Mouse (Mus musculus) limb, embryonic 12.5 days (tissue): ENCODE data around the gene Igfbp6. TPM values are rescaled to one million over a fixed set of nuclear protein-coding genes. Genes with fewer than 3 reads are reported as not detected.

ENCODE experiments used
- ATAC-seq: fragments of 200-750 bp; cut with Nextera tagmentation; 2 replicates; pipeline ENCODE4 v1.8.0; 2017; ENCODE audit warnings: low read depth, moderate TSS enrichment; ENCODE audit not compliant: insufficient number of reproducible peaks, insufficient read depth, low FRiP score, low TSS enrichment
- H3K27ac ChIP-seq: fragments of 300-500 bp; sonication (generic); 2 replicates; pipeline ENCODE4 v1.5.1; 2016; ENCODE audit warnings: mild to moderate bottlenecking, moderate library complexity
- H3K27me3 ChIP-seq: fragments of 300-500 bp; sonication (generic); 2 replicates; pipeline ENCODE4 v1.6.1; 2016; ENCODE audit warnings: mild to moderate bottlenecking, moderate library complexity
- H3K36me3 ChIP-seq: fragments of 300-500 bp; sonication (generic); 2 replicates; pipeline ENCODE4 v1.6.1; 2016; ENCODE audit warnings: mild to moderate bottlenecking, moderate library complexity
- H3K4me1 ChIP-seq: fragments of 300-500 bp; sonication (generic); replicated peaks from 2 replicates; pipeline ENCODE4 v1.6.1; 2016
- H3K4me2 ChIP-seq: fragments of 300-500 bp; sonication (generic); 2 replicates; pipeline ENCODE4 v1.6.1; 2016; ENCODE audit warnings: mild to moderate bottlenecking, moderate library complexity
- H3K4me3 ChIP-seq: fragments of 300-500 bp; sonication (generic); replicated peaks from 2 replicates; pipeline ENCODE4 v1.5.1; 2016; ENCODE audit warnings: mild to moderate bottlenecking
- H3K9ac ChIP-seq: fragments of 300-500 bp; sonication (generic); replicated peaks from 2 replicates; pipeline ENCODE4 v1.6.1; 2016; ENCODE audit warnings: mild to moderate bottlenecking, moderate library complexity
- H3K9me3 ChIP-seq: fragments of 300-500 bp; sonication (generic); 2 replicates; pipeline ENCODE4 v1.6.1; 2016; ENCODE audit warnings: mild to moderate bottlenecking, moderate library complexity
- WGBS: fragments of 180-500 bp; shearing (Covaris S2); methylation state at CpG from one replicate; pipeline ENCODE4 v1.1.7; 2016; 5-methylcytosine and 5-hydroxymethylcytosine counted together
- polyA plus RNA-seq: library from polyadenylated mRNA; unstranded; fragments of >200 nt; fragmentation: Nextera tagmentation; extraction: Ambion mirVana; gene quantifications from 2 replicates; pipeline ENCODE4 v1.2.1, GENCODE M21; 2016

The Igfbp6 gene
- polyA plus RNA-seq, 1 experiment from 2014 or later, result 1.2 TPM

GRCm38 (mm10) chr15:102110701-102111494 is 33.3 kb upstream of the Igfbp6 start:
- H3K9me3 ChIP-seq, result no peaks in the 10 kb centered on the region
- 78% methylated on average over 29 of the region's 29 CpGs for WGBS
- H3K27ac ChIP-seq, result no peak overlapping the region
- H3K9ac ChIP-seq, result no peak overlapping the region
- H3K4me1 ChIP-seq, result peaks cover 33% of the 10 kb centered on the region
- no peak for ATAC-seq
- no peak overlapping the region for H3K4me2 ChIP-seq
- H3K36me3 ChIP-seq, result peaks cover 74% of the 10 kb centered on the region
- H3K27me3 ChIP-seq, result peaks cover 16% of the 10 kb centered on the region
- no peak overlapping the region for H3K4me3 ChIP-seq

GRCm38 (mm10) chr15:102111495-102111829 is 32.7 kb upstream of the Igfbp6 start:
- Histone ChIP-seq H3K9me3 (no peaks in the 10 kb centered on the region), H3K4me1 (peaks cover 27% of the 10 kb centered on the region), H3K4me2 (no peak overlapping the region), H3K27ac (no peak overlapping the region), H3K27me3 (peaks cover 10% of the 10 kb centered on the region), H3K4me3 (no peak overlapping the region), H3K9ac (no peak overlapping the region), H3K36me3 (peaks cover 80% of the 10 kb centered on the region)
- ATAC-seq, result no peak
- 89% methylated on average over 11 of the region's 11 CpGs for WGBS

- ATAC-seq, result no peak
- WGBS, result 94% methylated on average over 6 of the region's 6 CpGs
- H3K27ac ChIP-seq, result no peak overlapping the region
Observed at GRCm38 (mm10) chr15:102112181-102112580, 32.0 kb upstream of the Igfbp6 start.

GRCm38 (mm10) chr15:102112827-102113226 is 31.3 kb upstream of the Igfbp6 start:
- Histone ChIP-seq H3K4me3 (no peak overlapping the region), H3K4me2 (no peak overlapping the region), H3K9ac (no peak overlapping the region), H3K9me3 (no peaks in the 10 kb centered on the region), H3K27me3 (no peaks in the 10 kb centered on the region), H3K36me3 (peaks cover 91% of the 10 kb centered on the region), H3K4me1 (peaks cover 14% of the 10 kb centered on the region), H3K27ac (no peak overlapping the region)
- no peak for ATAC-seq
- WGBS, result 73% methylated on average over 8 of the region's 8 CpGs

More at GRCm38 (mm10) chr15:102112181-102112580, 32.0 kb upstream of the Igfbp6 start:
- Histone ChIP-seq H3K4me3 (no peak overlapping the region), H3K27me3 (peaks cover 3% of the 10 kb centered on the region; the same call in 1 of the 2 replicates), H3K9me3 (no peaks in the 10 kb centered on the region), H3K4me2 (no peak overlapping the region), H3K4me1 (peaks cover 20% of the 10 kb centered on the region), H3K36me3 (peaks cover 87% of the 10 kb centered on the region), H3K9ac (no peak overlapping the region)

GRCm38 (mm10) chr15:102113674-102114073 is 30.5 kb upstream of the Igfbp6 start:
- WGBS, result 75% methylated on average over 4 of the region's 4 CpGs
- H3K9ac ChIP-seq, result no peak overlapping the region
- no peak overlapping the region for H3K4me2 ChIP-seq
- H3K4me3 ChIP-seq, result no peak overlapping the region
- no peak overlapping the region for H3K27ac ChIP-seq
- H3K36me3 ChIP-seq, result peaks cover 95% of the 10 kb centered on the region
- no peak for ATAC-seq
- H3K4me1 ChIP-seq, result peaks cover 8% of the 10 kb centered on the region
- no peaks in the 10 kb centered on the region for H3K9me3 ChIP-seq
- no peaks in the 10 kb centered on the region for H3K27me3 ChIP-seq

- Histone ChIP-seq H3K4me3 (no peak overlapping the region), H3K36me3 (peaks cover 95% of the 10 kb centered on the region), H3K9me3 (no peaks in the 10 kb centered on the region), H3K27me3 (no peaks in the 10 kb centered on the region), H3K27ac (no peak overlapping the region), H3K9ac (no peak overlapping the region), H3K4me1 (no peaks in the 10 kb centered on the region; the same call in 1 of the 2 replicates), H3K4me2 (no peak overlapping the region)
- ATAC-seq, result no peak
- 88% methylated on average over 7 of the region's 7 CpGs for WGBS
Observed at GRCm38 (mm10) chr15:102114651-102115260, 29.4 kb upstream of the Igfbp6 start.

GRCm38 (mm10) chr15:102115731-102116231 is 28.4 kb upstream of the Igfbp6 start:
- H3K36me3 ChIP-seq, result peaks cover 96% of the 10 kb centered on the region
- no peak overlapping the region for H3K4me3 ChIP-seq
- no peaks in the 10 kb centered on the region; the same call in 1 of the 2 replicates for H3K4me1 ChIP-seq
- H3K4me2 ChIP-seq, result no peak overlapping the region
- H3K27ac ChIP-seq, result no peak overlapping the region
- H3K9me3 ChIP-seq, result no peaks in the 10 kb centered on the region
- 69% methylated on average over 9 of the region's 9 CpGs for WGBS
- H3K27me3 ChIP-seq, result no peaks in the 10 kb centered on the region
- no peak for ATAC-seq
- H3K9ac ChIP-seq, result no peak overlapping the region

- no peak overlapping the region for H3K27ac ChIP-seq
- H3K4me1 ChIP-seq, result no peaks in the 10 kb centered on the region; the same call in 1 of the 2 replicates
- H3K4me3 ChIP-seq, result no peak overlapping the region
- H3K9me3 ChIP-seq, result no peaks in the 10 kb centered on the region
- ATAC-seq, result no peak
- peaks cover 96% of the 10 kb centered on the region for H3K36me3 ChIP-seq
- H3K9ac ChIP-seq, result no peak overlapping the region
- WGBS, result 83% methylated on average over 11 of the region's 11 CpGs
- H3K4me2 ChIP-seq, result no peak overlapping the region
- H3K27me3 ChIP-seq, result no peaks in the 10 kb centered on the region
Observed at GRCm38 (mm10) chr15:102116753-102117415, 27.3 kb upstream of the Igfbp6 start.

GRCm38 (mm10) chr15:102117461-102118443 is 26.4 kb upstream of the Igfbp6 start:
- Histone ChIP-seq H3K9ac (no peak overlapping the region), H3K27me3 (no peaks in the 10 kb centered on the region), H3K4me2 (no peak overlapping the region), H3K9me3 (no peaks in the 10 kb centered on the region), H3K27ac (no peak overlapping the region), H3K4me1 (no peaks in the 10 kb centered on the region; the same call in 1 of the 2 replicates), H3K36me3 (peaks cover 95% of the 10 kb centered on the region), H3K4me3 (no peak overlapping the region)
- 82% methylated on average over 18 of the region's 19 CpGs for WGBS
- ATAC-seq, result no peak; the same call in 1 of the 2 replicates

GRCm38 (mm10) chr15:102118591-102118990 is 25.6 kb upstream of the Igfbp6 start:
- Histone ChIP-seq H3K4me2 (no peak overlapping the region), H3K4me3 (no peak overlapping the region), H3K27me3 (no peaks in the 10 kb centered on the region), H3K9ac (no peak overlapping the region), H3K4me1 (no peaks in the 10 kb centered on the region), H3K27ac (no peak overlapping the region), H3K36me3 (peaks cover 89% of the 10 kb centered on the region), H3K9me3 (no peaks in the 10 kb centered on the region)
- no peak for ATAC-seq
- 90% methylated on average over 4 of the region's 4 CpGs for WGBS
